Mouse (Mus musculus) liver, adult (tissue): ENCODE measurements around the gene S100b.

Experiments
- GATA4 ChIP-seq: IDR thresholded peaks from 2 replicates; pipeline ENCODE4 v1.6.1; 2014; ENCODE audit warnings: mild to moderate bottlenecking, low read length; ENCODE audit not compliant: insufficient replicate concordance

Gene S100b

DNA sequence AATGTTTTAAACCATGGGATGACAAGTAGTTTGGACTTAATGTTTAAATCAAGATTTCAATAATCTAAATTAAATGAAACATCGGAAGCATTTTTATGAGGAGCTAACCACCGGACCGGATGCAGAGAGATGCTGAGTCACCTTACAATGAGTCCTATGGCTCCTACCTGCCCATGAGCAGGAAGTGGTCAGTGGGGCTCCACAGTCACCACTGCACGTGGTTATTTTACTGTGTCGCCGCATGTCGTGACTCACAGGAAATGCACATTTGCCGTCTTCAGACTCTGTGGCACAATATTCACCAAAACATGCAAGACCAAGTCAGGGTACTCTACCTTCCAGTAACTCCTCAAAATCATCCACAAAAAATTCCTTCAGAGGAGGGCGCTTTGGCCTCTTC is 53.1 kb downstream of the S100b start:
- TF ChIP-seq GATA4: no peak
